Mouse (Mus musculus): Measurements from ENCODE around the gene Gpc6. TPM values are rescaled to one million over a fixed set of nuclear protein-coding genes. Genes with fewer than 3 reads are reported as not detected.
A peak's percentile ranks its signal among the peaks of the same experiment; 100 is the strongest.

The Gpc6 gene
- polyA plus RNA-seq, 1 experiment, result 4.7 TPM

GRCm38 (mm10) chr14:117852266-117852665 is 927.2 kb downstream of the Gpc6 start:
- no peak overlapping the region for H3K27ac ChIP-seq (ENCODE audit: insufficient read depth, low read length)
- TF ChIP-seq CTCF (IDR thresholded peaks at IDR 0.05; ENCODE audit: extremely low read depth, insufficient read depth, low read length), result no peak
- no peak for TF ChIP-seq POLR2A (IDR thresholded peaks at IDR 0.05; ENCODE audit: extremely low read depth, insufficient read depth, low read length)
- H3K4me1 ChIP-seq (ENCODE audit: control insufficient read depth, insufficient read depth, low read length), result no peaks in the 10 kb centered on the region
- no peak overlapping the region for H3K4me3 ChIP-seq (ENCODE audit: insufficient read depth, low read length)

- Histone ChIP-seq H3K4me1 (ENCODE audit: control insufficient read depth, insufficient read depth, low read length) (no peaks in the 10 kb centered on the region), H3K27ac (ENCODE audit: insufficient read depth, low read length) (no peak overlapping the region), H3K4me3 (ENCODE audit: insufficient read depth, low read length) (no peak overlapping the region)
- TF ChIP-seq POLR2A (IDR thresholded peaks at IDR 0.05; ENCODE audit: extremely low read depth, insufficient read depth, low read length), result no peak
These were observed 927.7 kb downstream of the Gpc6 start for GRCm38 (mm10) chr14:117852842-117853241.

DNA sequence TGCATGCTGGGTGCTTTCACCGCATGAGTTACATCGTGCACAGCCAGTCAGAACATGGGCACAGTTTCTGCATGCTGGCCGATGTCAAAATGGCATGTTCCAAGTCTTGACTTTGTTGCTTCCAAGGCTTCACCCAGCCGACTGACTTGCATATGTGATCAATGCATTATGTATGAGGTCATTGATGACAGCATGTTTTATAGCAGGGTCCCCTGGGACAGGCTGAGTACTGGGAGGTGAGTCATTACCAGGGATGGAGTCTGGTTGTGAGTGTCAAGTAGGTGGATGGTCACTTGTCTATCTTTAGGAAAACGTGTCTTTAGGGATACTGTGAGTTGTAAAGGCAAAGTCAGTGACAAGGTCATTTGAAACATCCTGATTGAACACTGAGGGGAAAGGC is 929.4 kb downstream of the Gpc6 start:
- Histone ChIP-seq H3K4me3 (ENCODE audit: insufficient read depth, low read length) (no peak overlapping the region), H3K4me1 (ENCODE audit: control insufficient read depth, insufficient read depth, low read length) (no peaks in the 10 kb centered on the region), H3K27ac (ENCODE audit: insufficient read depth, low read length) (no peak overlapping the region)
- no peak for TF ChIP-seq CTCF (IDR thresholded peaks at IDR 0.05; ENCODE audit: extremely low read depth, insufficient read depth, low read length)
- TF ChIP-seq POLR2A (IDR thresholded peaks at IDR 0.05; ENCODE audit: extremely low read depth, insufficient read depth, low read length), result no peak

DNA sequence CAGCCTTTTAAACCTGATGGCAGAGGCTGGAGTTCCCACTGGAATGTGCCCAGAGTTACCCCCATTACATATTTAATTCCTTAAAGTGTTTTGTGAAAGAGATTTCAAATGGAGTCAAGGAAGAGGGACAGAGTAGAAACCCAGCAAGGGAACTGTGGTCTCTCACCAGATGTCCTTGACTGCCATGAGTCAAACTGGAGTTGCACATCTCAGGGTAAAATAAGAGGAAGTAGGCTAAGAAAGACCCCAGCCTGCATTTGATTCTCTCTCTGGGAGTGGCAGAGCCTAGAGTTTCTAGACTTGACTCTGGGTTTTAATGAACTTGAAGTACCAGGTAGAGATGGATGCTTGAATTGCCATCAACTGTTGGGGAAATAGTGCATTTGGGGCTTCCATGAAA is 946.2 kb downstream of the Gpc6 start:
- TF ChIP-seq POLR2A (IDR thresholded peaks at IDR 0.05; ENCODE audit: extremely low read depth, insufficient read depth, low read length) (no peak), CTCF (IDR thresholded peaks at IDR 0.05; ENCODE audit: extremely low read depth, insufficient read depth, low read length) (no peak)
- Histone ChIP-seq H3K4me3 (ENCODE audit: insufficient read depth, low read length) (no peak overlapping the region), H3K27ac (ENCODE audit: insufficient read depth, low read length) (no peak overlapping the region), H3K4me1 (ENCODE audit: control insufficient read depth, insufficient read depth, low read length) (no peaks in the 10 kb centered on the region)

- Histone ChIP-seq H3K4me1 (ENCODE audit: control insufficient read depth, insufficient read depth, low read length) (no peaks in the 10 kb centered on the region), H3K27ac (ENCODE audit: insufficient read depth, low read length) (no peak overlapping the region), H3K4me3 (ENCODE audit: insufficient read depth, low read length) (no peak overlapping the region)
- TF ChIP-seq POLR2A (IDR thresholded peaks at IDR 0.05; ENCODE audit: extremely low read depth, insufficient read depth, low read length), result no peak
- no peak for TF ChIP-seq CTCF (IDR thresholded peaks at IDR 0.05; ENCODE audit: extremely low read depth, insufficient read depth, low read length)
These were observed 954.2 kb downstream of the Gpc6 start for GRCm38 (mm10) chr14:117879313-117879712.

- Histone ChIP-seq H3K4me1 (ENCODE audit: control insufficient read depth, insufficient read depth, low read length) (no peaks in the 10 kb centered on the region), H3K4me3 (ENCODE audit: insufficient read depth, low read length) (no peak overlapping the region), H3K27ac (ENCODE audit: insufficient read depth, low read length) (no peak overlapping the region)
- TF ChIP-seq POLR2A (IDR thresholded peaks at IDR 0.05; ENCODE audit: extremely low read depth, insufficient read depth, low read length) (no peak), CTCF (IDR thresholded peaks at IDR 0.05; ENCODE audit: extremely low read depth, insufficient read depth, low read length) (no peak)
These were observed 956.0 kb downstream of the Gpc6 start for GRCm38 (mm10) chr14:117881112-117881511.

- no peaks in the 10 kb centered on the region for H3K4me1 ChIP-seq (ENCODE audit: control insufficient read depth, insufficient read depth, low read length)
- peak; percentile 78 for TF ChIP-seq CTCF (IDR thresholded peaks at IDR 0.05; ENCODE audit: extremely low read depth, insufficient read depth, low read length)
- TF ChIP-seq POLR2A (IDR thresholded peaks at IDR 0.05; ENCODE audit: extremely low read depth, insufficient read depth, low read length), result no peak
- H3K4me3 ChIP-seq (ENCODE audit: insufficient read depth, low read length), result no peak overlapping the region
- no peak overlapping the region for H3K27ac ChIP-seq (ENCODE audit: insufficient read depth, low read length)
These were observed 957.1 kb downstream of the Gpc6 start for GRCm38 (mm10) chr14:117882222-117882621.

DNA sequence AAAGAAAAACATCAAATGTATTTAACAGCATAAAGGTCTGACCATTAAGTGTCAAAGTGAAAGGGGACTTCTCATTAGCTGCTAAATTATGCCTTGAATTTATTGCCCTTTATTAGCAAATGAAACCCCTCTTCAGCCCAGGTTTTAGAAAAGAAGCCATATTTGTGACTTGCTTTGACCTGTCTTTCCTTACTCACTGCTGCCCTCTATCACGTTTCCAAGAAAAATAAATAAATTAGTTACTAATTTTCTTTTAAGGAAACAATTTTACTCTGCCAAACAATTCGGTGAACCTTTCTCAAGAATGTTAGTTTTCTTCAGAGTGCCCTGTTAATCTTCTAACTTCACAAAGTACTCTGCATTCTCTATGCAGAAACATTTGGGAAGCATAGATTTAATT is 964.5 kb downstream of the Gpc6 start:
- no peak for TF ChIP-seq CTCF (IDR thresholded peaks at IDR 0.05; ENCODE audit: extremely low read depth, insufficient read depth, low read length)
- no peak for TF ChIP-seq POLR2A (IDR thresholded peaks at IDR 0.05; ENCODE audit: extremely low read depth, insufficient read depth, low read length)
- Histone ChIP-seq H3K4me1 (ENCODE audit: control insufficient read depth, insufficient read depth, low read length) (no peaks in the 10 kb centered on the region), H3K4me3 (ENCODE audit: insufficient read depth, low read length) (no peak overlapping the region), H3K27ac (ENCODE audit: insufficient read depth, low read length) (no peak overlapping the region)

GRCm38 (mm10) chr14:117891426-117891825 is 966.3 kb downstream of the Gpc6 start:
- Histone ChIP-seq H3K27ac (ENCODE audit: insufficient read depth, low read length) (no peak overlapping the region), H3K4me1 (ENCODE audit: control insufficient read depth, insufficient read depth, low read length) (no peaks in the 10 kb centered on the region), H3K4me3 (ENCODE audit: insufficient read depth, low read length) (no peak overlapping the region)
- TF ChIP-seq POLR2A (IDR thresholded peaks at IDR 0.05; ENCODE audit: extremely low read depth, insufficient read depth, low read length) (no peak), CTCF (IDR thresholded peaks at IDR 0.05; ENCODE audit: extremely low read depth, insufficient read depth, low read length) (no peak)

GRCm38 (mm10) chr14:117892026-117892425 is 966.9 kb downstream of the Gpc6 start:
- Histone ChIP-seq H3K4me1 (ENCODE audit: control insufficient read depth, insufficient read depth, low read length) (no peaks in the 10 kb centered on the region), H3K27ac (ENCODE audit: insufficient read depth, low read length) (no peak overlapping the region), H3K4me3 (ENCODE audit: insufficient read depth, low read length) (no peak overlapping the region)
- TF ChIP-seq CTCF (IDR thresholded peaks at IDR 0.05; ENCODE audit: extremely low read depth, insufficient read depth, low read length), result no peak
- no peak for TF ChIP-seq POLR2A (IDR thresholded peaks at IDR 0.05; ENCODE audit: extremely low read depth, insufficient read depth, low read length)

Data from cortical plate, adult 2 months (tissue).